Mouse (Mus musculus): ENCODE data around the gene Snx27. TPM values are rescaled to one million over a fixed set of nuclear protein-coding genes. Genes with fewer than 3 reads are reported as not detected.

The Snx27 gene
- total RNA-seq, 2 experiments from 2014 or later = 107 to 113 TPM

DNA sequence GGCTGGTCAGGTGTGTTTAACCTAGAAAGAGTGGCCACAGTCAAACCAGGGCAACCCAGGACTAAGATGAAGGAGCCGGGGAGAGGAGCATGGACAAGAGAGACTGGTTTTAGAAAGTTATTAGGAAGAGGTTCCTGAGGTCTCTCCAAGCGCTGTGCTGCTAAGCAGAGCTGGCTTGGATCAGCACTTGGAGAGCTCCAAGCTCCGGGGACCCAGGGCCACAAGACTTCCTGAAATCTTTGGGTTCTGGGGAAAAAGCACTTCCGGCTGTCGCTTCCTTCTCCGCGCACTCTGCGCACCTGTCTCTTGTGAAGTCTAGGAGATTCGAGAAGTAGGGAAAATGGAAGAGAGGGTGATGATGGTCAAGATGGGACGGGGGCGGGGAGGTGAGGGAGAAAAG lies 103.0 kb downstream of the Snx27 start:
- intact Hi-C loops (cut with DNase I) = no loop called here
- no peak for DNase-seq

GRCm38 (mm10) chr3:94478591-94479169 lies 103.8 kb downstream of the Snx27 start:
- peak; percentile 42 for DNase-seq
- intact Hi-C loops (cut with DNase I) = no loop called here

- intact Hi-C loops (cut with DNase I) = no loop called here
- peak; percentile 79 for DNase-seq
These were observed 104.5 kb downstream of the Snx27 start, which contains the start of gene Celf3 for GRCm38 (mm10) chr3:94477981-94478422. Celf3 (plus strand) TSS chr3:94478295.

- intact Hi-C loops (cut with DNase I) = no loop called here
- no peak for DNase-seq
These were observed 105.1 kb downstream of the Snx27 start for GRCm38 (mm10) chr3:94477444-94477843.

- intact Hi-C loops (cut with DNase I) = no loop called here
- no peak for DNase-seq
These were observed 106.0 kb downstream of the Snx27 start for GRCm38 (mm10) chr3:94476301-94477035.

DNA sequence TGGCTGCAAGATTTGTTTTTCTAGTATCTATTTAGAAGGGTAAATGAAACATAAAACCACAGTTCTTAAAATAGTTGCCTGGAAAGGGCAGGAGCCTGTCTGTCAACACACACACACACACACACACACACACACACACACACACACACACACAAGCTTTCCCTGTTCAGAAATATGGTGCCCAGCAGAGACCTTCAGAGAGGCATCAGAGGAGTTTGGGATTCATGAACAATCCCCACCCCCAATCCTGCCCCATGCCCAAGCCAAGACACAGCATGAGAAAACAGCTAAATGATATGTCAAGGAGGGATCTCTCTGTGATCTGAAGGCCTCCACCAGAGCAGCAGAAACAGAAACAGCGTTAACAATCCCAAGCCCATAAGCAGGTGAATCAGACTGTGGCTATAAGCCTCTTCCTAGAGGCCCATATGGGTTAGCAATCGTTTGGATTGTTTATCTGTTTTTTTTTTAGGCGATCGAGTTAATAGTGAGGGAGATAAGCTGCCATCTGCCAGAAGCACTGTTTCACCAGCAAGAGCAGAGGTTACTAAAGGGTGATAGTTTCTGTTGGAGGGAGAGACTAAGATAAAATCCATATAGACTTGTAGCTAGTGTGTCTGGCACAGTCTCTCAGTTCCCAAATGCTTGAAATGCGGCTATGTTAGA lies 108.8 kb downstream of the Snx27 start:
- DNase-seq = no peak
- intact Hi-C loops (cut with DNase I) = no loop called here

DNA sequence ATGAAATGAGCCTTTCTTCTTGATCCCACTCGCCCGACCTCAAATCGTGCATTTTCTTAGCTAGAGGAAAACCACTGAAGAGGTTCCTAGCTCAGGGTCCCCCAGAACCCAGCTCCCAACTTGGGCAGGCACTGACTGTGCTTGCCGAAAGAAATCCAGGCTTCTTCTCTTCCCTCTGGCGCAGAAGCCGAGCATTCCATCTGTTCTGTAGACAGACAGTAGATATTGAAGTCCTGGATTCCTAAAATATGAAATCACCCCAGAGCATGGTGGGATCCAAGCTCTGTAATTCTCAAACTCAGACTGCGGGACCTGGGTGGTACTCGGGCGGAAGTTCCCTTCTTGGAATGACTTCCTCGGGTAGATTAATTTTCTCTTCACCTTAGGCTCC lies 109.4 kb downstream of the Snx27 start:
- DNase-seq = no peak
- intact Hi-C loops (cut with DNase I) = no loop called here

DNA sequence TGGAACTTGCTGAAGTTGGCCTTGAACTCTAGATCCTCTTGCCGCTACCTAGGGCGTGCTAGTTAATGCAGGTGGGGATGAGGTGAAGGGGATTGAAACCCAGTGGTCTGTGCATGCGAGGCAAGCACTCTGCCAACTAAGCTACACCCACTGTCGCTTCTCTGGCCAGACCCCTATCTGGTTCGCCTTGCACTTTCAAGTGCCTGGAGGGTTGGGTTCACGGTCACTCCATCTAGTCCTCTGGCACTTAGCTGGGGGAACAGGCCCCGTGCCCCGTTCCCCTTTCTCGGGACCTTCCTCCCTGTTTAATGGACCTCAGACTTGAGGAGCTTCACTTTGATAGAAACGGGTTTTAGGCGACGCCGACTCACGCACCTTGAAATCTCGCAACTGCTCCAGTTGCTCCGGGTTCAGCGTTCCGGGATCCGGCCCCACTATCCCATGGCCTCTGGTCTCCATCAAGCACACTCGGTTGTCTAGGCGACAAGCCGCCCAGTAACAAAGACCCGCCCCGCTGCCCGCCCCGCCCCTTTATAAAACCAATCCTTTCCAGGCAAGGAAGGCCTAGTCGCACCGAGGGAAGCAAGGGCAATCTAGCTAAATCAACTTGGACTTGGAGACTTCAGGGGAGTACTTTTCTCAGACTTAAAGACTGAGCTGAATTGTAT lies 109.9 kb downstream of the Snx27 start:
- peak; percentile 49 for DNase-seq
- intact Hi-C loops (cut with DNase I) = no loop called here

DNA sequence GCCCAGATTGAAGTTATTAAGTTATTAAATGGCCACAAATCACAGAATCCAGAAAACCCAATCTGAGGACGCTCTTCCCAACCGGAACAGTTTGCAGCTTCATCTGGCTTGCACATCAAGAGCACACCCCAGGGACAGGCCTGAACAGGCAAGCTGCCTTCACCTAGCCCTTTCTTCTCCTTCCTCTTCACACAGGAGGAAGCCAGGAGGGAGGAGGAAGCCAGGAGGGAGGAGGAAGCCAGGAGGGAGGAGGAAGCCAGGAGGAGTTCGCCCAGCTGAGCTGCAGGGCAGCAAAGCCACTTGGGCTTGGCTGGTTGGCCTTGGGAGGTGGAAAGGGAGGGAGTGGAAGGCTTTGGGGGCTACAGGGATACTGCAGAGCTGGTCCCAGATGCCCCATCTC lies 113.6 kb downstream of the Snx27 start:
- DNase-seq = no peak
- intact Hi-C loops (cut with DNase I) = no loop called here

DNA sequence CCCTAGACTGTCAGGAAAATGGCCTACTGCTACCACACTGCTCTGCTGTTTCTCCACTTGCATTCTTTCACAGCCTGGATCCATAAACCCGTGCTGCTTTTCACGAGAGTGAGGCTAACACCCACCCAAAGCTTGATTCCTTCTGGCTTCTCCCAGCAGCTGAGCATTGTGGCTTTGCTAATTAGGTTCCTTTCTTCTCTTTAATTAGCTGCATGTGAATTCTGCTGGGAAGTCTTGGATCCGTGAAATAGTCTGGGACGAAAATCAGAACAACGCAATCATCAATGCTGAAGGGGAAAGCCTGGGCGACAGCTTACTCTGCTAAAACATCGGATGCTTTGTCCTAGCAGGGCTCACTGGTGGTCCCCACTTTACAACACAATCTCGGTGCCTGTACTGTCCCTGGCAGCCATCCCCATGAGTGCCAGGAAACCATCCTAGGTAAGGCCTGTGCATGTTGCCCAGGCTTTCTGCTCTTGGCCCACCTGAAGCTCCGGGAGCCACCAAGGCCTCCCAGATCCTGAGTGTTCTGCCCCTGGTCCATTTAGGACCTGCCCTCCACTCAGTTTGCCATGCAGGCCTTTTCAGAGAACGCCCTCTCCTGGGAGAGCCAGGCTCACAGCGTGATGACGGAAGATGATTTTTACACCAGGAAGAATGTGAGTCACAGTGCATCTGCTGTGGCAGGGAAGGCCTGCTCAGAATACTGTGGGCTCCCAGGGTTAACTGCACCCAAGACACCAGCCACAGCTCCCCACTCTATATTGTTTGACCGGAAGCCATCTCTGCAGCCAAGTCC lies 116.7 kb downstream of the Snx27 start:
- DNase-seq = no peak
- intact Hi-C loops (cut with DNase I) = no loop called here

DNA sequence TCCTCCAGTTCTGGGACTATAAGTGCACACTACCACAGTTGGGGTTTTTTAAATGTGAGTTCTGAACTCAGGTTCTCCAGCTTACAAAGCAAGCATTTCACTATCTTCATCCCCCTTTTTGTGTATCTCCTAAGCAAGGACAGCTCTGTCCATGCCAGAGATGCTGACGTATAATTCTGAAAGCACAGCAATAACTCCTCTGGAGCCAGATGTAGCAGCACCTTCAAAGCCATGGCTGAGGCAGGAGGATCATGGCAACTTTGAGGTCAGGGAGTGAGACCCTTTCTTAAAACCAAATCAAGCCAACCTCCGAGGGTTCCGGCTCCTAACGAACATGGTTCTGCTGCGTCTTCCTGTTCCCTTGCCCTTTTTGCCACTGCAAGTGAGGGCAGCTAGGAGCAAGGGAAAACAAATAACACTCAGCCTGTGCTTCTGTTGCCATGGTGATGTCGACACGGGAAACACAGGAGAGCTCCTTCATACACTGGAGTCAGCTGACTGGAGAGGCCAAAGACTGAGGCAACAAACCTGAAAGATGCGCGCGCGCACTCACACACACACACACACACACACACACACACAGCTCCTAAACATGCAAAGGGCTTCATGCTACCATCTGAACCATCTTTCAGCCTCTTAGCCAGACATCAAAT lies 118.5 kb downstream of the Snx27 start:
- intact Hi-C loops (cut with DNase I) = no loop called here
- no peak for DNase-seq

- no peak for DNase-seq
- intact Hi-C loops (cut with DNase I) = loop anchor here (5.0 kb wide), 2 partner anchors 42 to 122 kb away; partner anchors contain the start of gene Snx27
These were observed 122.7 kb downstream of the Snx27 start for GRCm38 (mm10) chr3:94459834-94460233.

DNA sequence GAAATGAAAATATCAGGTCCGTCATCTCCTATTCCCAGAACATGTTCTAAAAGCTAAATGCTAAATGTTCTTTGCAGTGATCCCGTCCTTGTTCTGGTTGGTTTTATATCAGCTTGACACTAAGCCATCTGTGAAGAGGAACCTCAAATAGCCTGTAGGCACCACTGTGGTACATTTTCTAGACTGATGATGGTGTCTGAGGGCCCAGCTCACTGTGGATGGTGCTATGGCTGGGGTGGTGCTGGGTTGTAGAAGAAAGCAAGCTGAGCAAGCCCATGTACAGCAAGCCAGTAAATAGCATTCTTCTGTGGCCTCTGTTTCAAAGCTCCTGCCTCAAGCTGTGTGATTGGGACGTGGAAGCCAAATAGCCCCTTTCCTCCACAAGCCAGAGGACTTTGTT lies 125.5 kb downstream of the Snx27 start:
- intact Hi-C loops (cut with DNase I) = loop anchor here (5.0 kb wide), 2 partner anchors 45 to 125 kb away; partner anchors contain the start of gene Snx27
- DNase-seq = no peak

DNA sequence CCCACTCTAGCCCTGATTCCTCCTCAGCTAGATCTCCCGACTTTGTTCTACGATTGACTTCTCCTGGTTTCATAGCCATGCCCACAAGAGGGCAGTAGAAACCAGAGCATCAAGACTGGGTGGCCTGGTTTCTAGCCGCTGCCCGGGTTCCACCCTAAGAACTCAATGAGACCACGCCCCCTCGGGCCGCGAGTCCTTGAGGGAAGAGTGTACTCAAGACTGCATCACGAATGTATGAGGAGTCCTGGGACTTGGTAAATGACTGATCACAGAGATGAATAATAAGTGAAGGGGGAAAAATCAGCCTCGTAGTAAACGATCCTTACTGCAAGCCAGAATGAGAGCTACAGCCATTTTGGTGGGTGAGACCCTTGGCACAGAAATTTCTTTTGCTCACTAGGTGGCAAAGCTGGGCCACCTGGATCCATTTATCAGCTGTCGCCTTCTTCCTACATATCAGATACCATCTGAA lies 126.0 kb downstream of the Snx27 start:
- intact Hi-C loops (cut with DNase I) = loop anchor here (5.0 kb wide), 2 partner anchors 46 to 126 kb away; partner anchors contain the start of gene Snx27
- DNase-seq = peak; percentile 89

- intact Hi-C loops (cut with DNase I) = loop anchor here (10.0 kb wide), 1 partner anchor 85 kb away; the partner anchor contains the start of gene C2cd4d
- no peak for DNase-seq
These were observed 133.1 kb downstream of the Snx27 start for GRCm38 (mm10) chr3:94449377-94449776.

Measured in left cerebral cortex, postnatal 4 days (tissue).